Mouse (Mus musculus) CH12.LX (cell line): ENCODE measurements around the gene Plcb2. TPM values are rescaled to one million over a fixed set of nuclear protein-coding genes. Genes with fewer than 3 reads are reported as not detected.

Experiments used
- DNase-seq: peaks from one replicate; pipeline ENCODE4 v3.0.0-alpha.2; 2013; ENCODE audit errors: extremely low read depth
- H3K27ac ChIP-seq: 2 replicates; pipeline ENCODE4 v1.5.1; 2012; ENCODE audit warnings: low read depth, mild to moderate bottlenecking, control low read depth, moderate library complexity; ENCODE audit not compliant: insufficient read depth
- H3K27me3 ChIP-seq: replicated peaks from 2 replicates; pipeline ENCODE3; 2012; ENCODE audit warnings: inconsistent platforms
- H3K36me3 ChIP-seq, 2 experiments: replicated peaks in 1 of 2; 2 replicates each; pipeline versions ENCODE3 to v1.6.1; 2012; ENCODE audit warnings: inconsistent platforms in 1 of 2, low read length in 1 of 2, mild to moderate bottlenecking in 1 of 2, mixed read lengths in 1 of 2, moderate library complexity in 1 of 2; ENCODE audit not compliant: control insufficient read depth in 1 of 2, insufficient read depth in 1 of 2
- H3K4me1 ChIP-seq, 2 experiments: 2 replicates each; pipeline ENCODE4 v1.6.1; 2012; ENCODE audit warnings: inconsistent platforms in 1 of 2, moderate library complexity in 1 of 2; ENCODE audit not compliant: insufficient read depth in 2 of 2, control insufficient read depth in 1 of 2
- H3K4me2 ChIP-seq: 2 replicates; pipeline ENCODE4 v1.6.1; 2012; ENCODE audit warnings: low read depth, mild to moderate bottlenecking, control low read depth; ENCODE audit not compliant: poor library complexity, insufficient read depth, severe bottlenecking
- H3K4me3 ChIP-seq, 3 experiments: fragments of 150-350 bp in 1 of 3; sonication (generic) in 1 of 3; replicated peaks in 1 of 3; 2 replicates each; pipeline versions ENCODE3 to v1.5.1; 2011 to 2012; ENCODE audit warnings: low read depth in 2 of 3, low read length in 2 of 3, mild to moderate bottlenecking in 2 of 3, moderate library complexity in 2 of 3, control low read depth in 1 of 3, improper control_type of control experiment in 1 of 3, inconsistent platforms in 1 of 3, mixed read lengths in 1 of 3; ENCODE audit not compliant: poor library complexity in 1 of 3
- H3K79me2 ChIP-seq: replicated peaks from 2 replicates; pipeline ENCODE4 v1.6.1; 2012; ENCODE audit warnings: mild to moderate bottlenecking, moderate library complexity; ENCODE audit not compliant: control insufficient read depth, poor library complexity, insufficient read depth, severe bottlenecking; ENCODE audit errors: extremely low read depth
- H3K9ac ChIP-seq: 2 replicates; pipeline ENCODE4 v1.6.1; 2012; ENCODE audit warnings: low read depth, mild to moderate bottlenecking, control low read depth, moderate library complexity; ENCODE audit not compliant: insufficient read depth
- H3K9me3 ChIP-seq: replicated peaks from 2 replicates; pipeline ENCODE3; 2012; ENCODE audit warnings: low read length, inconsistent platforms, mixed read lengths
- CHD2 ChIP-seq: IDR thresholded peaks from 2 replicates; pipeline ENCODE4 v1.6.1; 2011; ENCODE audit warnings: low read length, improper control_type of control experiment
- CTCF ChIP-seq, 2 experiments: IDR thresholded peaks in 1 of 2; conservative IDR thresholded peaks in 1 of 2; 2 replicates each; pipeline ENCODE4 v1.5.1; 2011 to 2012; ENCODE audit warnings: low read depth in 2 of 2, low read length in 2 of 2, improper control_type of control experiment in 1 of 2, inconsistent platforms in 1 of 2, mild to moderate bottlenecking in 1 of 2, moderate library complexity in 1 of 2
- GABPA ChIP-seq: IDR thresholded peaks from 2 replicates; pipeline ENCODE4 v1.6.1; 2012; ENCODE audit warnings: low read depth, low read length, improper control_type of control experiment, inconsistent platforms; ENCODE audit not compliant: insufficient replicate concordance
- JUND ChIP-seq: conservative IDR thresholded peaks from 2 replicates; pipeline ENCODE4 v1.6.1; 2011; ENCODE audit warnings: low read depth, low read length, improper control_type of control experiment
- MEF2A ChIP-seq: IDR thresholded peaks from 2 replicates; pipeline ENCODE4 v1.6.1; 2014; ENCODE audit warnings: low read depth, mild to moderate bottlenecking, inconsistent platforms, low read length, improper control_type of control experiment, borderline replicate concordance
- MXI1 ChIP-seq: IDR thresholded peaks from 2 replicates; pipeline ENCODE4 v1.6.1; 2011; ENCODE audit warnings: mild to moderate bottlenecking, low read depth, low read length, improper control_type of control experiment
- NRF1 ChIP-seq: IDR thresholded peaks from 2 replicates; pipeline ENCODE4 v1.6.1; 2014; ENCODE audit warnings: low read depth, mild to moderate bottlenecking, inconsistent platforms, low read length, improper control_type of control experiment, moderate library complexity
- PAX5 ChIP-seq: IDR thresholded peaks from 2 replicates; pipeline ENCODE4 v1.6.1; 2012; ENCODE audit warnings: low read length, inconsistent platforms, mixed read lengths
- POLR2A ChIP-seq: IDR thresholded peaks from 2 replicates; pipeline ENCODE4 v1.6.1; 2011; ENCODE audit warnings: low read depth, mild to moderate bottlenecking, improper control_type of control experiment, low read length
- RAD21 ChIP-seq: IDR thresholded peaks from 2 replicates; pipeline ENCODE4 v1.6.1; 2011; ENCODE audit warnings: low read depth, mild to moderate bottlenecking, low read length, improper control_type of control experiment, moderate library complexity
- TBP ChIP-seq: conservative IDR thresholded peaks from 2 replicates; pipeline ENCODE4 v1.6.1; 2011; ENCODE audit warnings: low read depth, low read length, improper control_type of control experiment
- UBTF ChIP-seq: IDR thresholded peaks from 2 replicates; pipeline ENCODE4 v1.6.1; 2012; ENCODE audit warnings: low read depth, mild to moderate bottlenecking, inconsistent platforms, low read length, improper control_type of control experiment, moderate library complexity
- USF1 ChIP-seq: IDR thresholded peaks from 2 replicates; pipeline ENCODE4 v1.6.1; 2014; ENCODE audit warnings: low read depth, mild to moderate bottlenecking, inconsistent platforms, low read length, improper control_type of control experiment
- ZMIZ1 ChIP-seq: IDR thresholded peaks from 2 replicates; pipeline ENCODE4 v1.6.1; 2012; ENCODE audit warnings: low read depth, mild to moderate bottlenecking, inconsistent platforms, low read length, improper control_type of control experiment
- dilution Hi-C: fragments of 300-500 bp; cut with MboI; formaldehyde crosslinking; loops from 2 replicates; pipeline ENCODE4 v1.14.3; 2020; ENCODE audit warnings: low sequenced_read_pairs; ENCODE audit not compliant: extremely low pct_unique_long_range_greater_than_20kb, extremely low pct_ligation_motif_present
- in situ Hi-C: fragments of 300-500 bp; cut with MboI; formaldehyde crosslinking; loops from 3 replicates; pipeline ENCODE4 v1.14.3; 2019; ENCODE audit warnings: low sequenced_read_pairs, low pct_ligation_motif_present, low pct_unique_long_range_greater_than_20kb, mixed read lengths
- polyA plus RNA-seq: library from polyadenylated mRNA; unstranded; fragments of >175 nt; gene quantifications from 2 replicates; pipeline ENCODE4 v1.2.1, GENCODE M21; 2012; ENCODE audit warnings: low read depth; ENCODE audit not compliant: insufficient read length
- total RNA-seq, 2 experiments: library from RNA; depleted of rRNA; stranded (reverse); fragments of 300-350 nt in 1 of 2; fragments of >200 nt in 1 of 2; gene quantifications; 2 replicates each; pipeline ENCODE4 v1.2.3; 2012 to 2014

The Plcb2 gene
- total and polyA plus RNA-seq, 3 experiments: 5.7 to 22.3 (median 7.8) TPM

GRCm38 (mm10) chr2:118702883-118703761 is 25.1 kb downstream of the Plcb2 start:
- H3K79me2 ChIP-seq: no peaks in the 10 kb centered on the region
- peak overlapping the region; percentile 37 for H3K4me2 ChIP-seq
- H3K27me3 ChIP-seq: no peaks in the 10 kb centered on the region
- no peak overlapping the region for H3K27ac ChIP-seq
- no peak overlapping the region for H3K4me3 ChIP-seq
- TF ChIP-seq RAD21: no peak
- no peak for TF ChIP-seq MEF2A
- TF ChIP-seq GABPA: no peak
- TF ChIP-seq PAX5: no peak
- no peak for TF ChIP-seq UBTF
- TF ChIP-seq POLR2A: no peak
- no peak for TF ChIP-seq TBP
- no peak for TF ChIP-seq NRF1
- TF ChIP-seq JUND: no peak
- TF ChIP-seq CHD2: no peak
- dilution Hi-C loops: no loop called here
- H3K36me3 ChIP-seq: peaks cover 0 to 11% of the 10 kb centered on the region in 2 experiments
- peaks cover 5 to 27% of the 10 kb centered on the region in 2 experiments for H3K4me1 ChIP-seq
- H3K9ac ChIP-seq: no peak overlapping the region
- DNase-seq: no peak
- in situ Hi-C loops: no loop called here
- peaks cover 21% of the 10 kb centered on the region for H3K9me3 ChIP-seq

- H3K9me3 ChIP-seq: peaks cover 21% of the 10 kb centered on the region
- DNase-seq: no peak
- TF ChIP-seq ZMIZ1 (no peak), MXI1 (no peak), CTCF (conservative IDR thresholded peaks at IDR 0.05 in 1 of 2, IDR thresholded peaks at IDR 0.05 in 1 of 2; ENCODE audit: low read depth in 2 of 2, low read length in 2 of 2) (no peak), PAX5 (no peak), UBTF (no peak), RAD21 (no peak), USF1 (no peak)
- no peaks in the 10 kb centered on the region for H3K27me3 ChIP-seq
- no peak overlapping the region for H3K4me3 ChIP-seq
- no peak overlapping the region for H3K4me2 ChIP-seq
- no peak overlapping the region for H3K9ac ChIP-seq
- H3K79me2 ChIP-seq: no peaks in the 10 kb centered on the region
- dilution Hi-C loops: no loop called here
- peaks cover 5 to 19% of the 10 kb centered on the region in 2 experiments for H3K4me1 ChIP-seq
- peaks cover 0 to 2% of the 10 kb centered on the region in 2 experiments for H3K36me3 ChIP-seq
- no peak overlapping the region for H3K27ac ChIP-seq
- in situ Hi-C loops: no loop called here
These were observed 26.0 kb downstream of the Plcb2 start for GRCm38 (mm10) chr2:118701971-118702882.
